Mouse (Mus musculus) neural tube, embryonic 13.5 days (tissue): ENCODE data around the gene Kat6b. TPM values are rescaled to one million over a fixed set of nuclear protein-coding genes. Genes with fewer than 3 reads are reported as not detected.
"Not testable (repeated sequence)": the region's sequence is repeated elsewhere in the genome, so short reads cannot be mapped to it uniquely, and the experiment has no call there.

Source experiments
- ATAC-seq: fragments of 200-750 bp; cut with Nextera tagmentation; 2 replicates; pipeline ENCODE4 v1.8.0; 2017; ENCODE audit warnings: low read depth, mild to moderate bottlenecking, moderate TSS enrichment, moderate library complexity
- H3K27ac ChIP-seq: fragments of 300-500 bp; sonication (generic); replicated peaks from 2 replicates; pipeline ENCODE4 v1.5.1; 2015; ENCODE audit warnings: moderate library complexity, mild to moderate bottlenecking, inconsistent platforms
- H3K27me3 ChIP-seq: fragments of 300-500 bp; sonication (generic); 2 replicates; pipeline ENCODE4 v1.6.1; 2015; ENCODE audit warnings: mild to moderate bottlenecking, inconsistent platforms
- H3K36me3 ChIP-seq: fragments of 300-500 bp; sonication (generic); 2 replicates; pipeline ENCODE4 v1.6.1; 2015; ENCODE audit warnings: mild to moderate bottlenecking, inconsistent platforms
- H3K4me1 ChIP-seq: fragments of 300-500 bp; sonication (generic); replicated peaks from 2 replicates; pipeline ENCODE4 v1.6.1; 2015; ENCODE audit warnings: inconsistent platforms
- H3K4me2 ChIP-seq: fragments of 300-500 bp; sonication (generic); 2 replicates; pipeline ENCODE4 v1.6.1; 2015; ENCODE audit warnings: inconsistent platforms, mild to moderate bottlenecking, moderate library complexity
- H3K4me3 ChIP-seq: fragments of 300-500 bp; sonication (generic); 2 replicates; pipeline ENCODE4 v1.5.1; 2015; ENCODE audit warnings: mild to moderate bottlenecking, inconsistent platforms
- H3K9ac ChIP-seq: fragments of 300-500 bp; sonication (generic); 2 replicates; pipeline ENCODE4 v1.6.1; 2015; ENCODE audit warnings: moderate library complexity, mild to moderate bottlenecking, inconsistent platforms
- H3K9me3 ChIP-seq: fragments of 300-500 bp; sonication (generic); 2 replicates; pipeline ENCODE4 v1.6.1; 2016; ENCODE audit warnings: inconsistent platforms
- WGBS: fragments of 180-500 bp; shearing (Covaris S2); methylation state at CpG from one replicate; pipeline ENCODE4 v1.1.7; 2015; 5-methylcytosine and 5-hydroxymethylcytosine counted together
- polyA plus RNA-seq: library from polyadenylated mRNA; unstranded; fragments of >200 nt; fragmentation: Nextera tagmentation; extraction: Ambion mirVana; gene quantifications from 2 replicates; pipeline ENCODE4 v1.2.1, GENCODE M21; 2015

Kat6b gene
- polyA plus RNA-seq, 1 experiment from 2014 or later, result 19.6 TPM

- Histone ChIP-seq H3K4me2 (no peak overlapping the region), H3K27me3 (no peaks in the 10 kb centered on the region)
- peak; percentile 62 for ATAC-seq
Observed at GRCm38 (mm10) chr14:21669633-21670421, 188.6 kb downstream of the Kat6b start.

GRCm38 (mm10) chr14:21670422-21671006 is 189.3 kb downstream of the Kat6b start:
- H3K27ac ChIP-seq, H3K4me3 ChIP-seq, H3K9ac ChIP-seq, ATAC-seq, H3K4me2 ChIP-seq, H3K27me3 ChIP-seq, H3K9me3 ChIP-seq: not testable (repeated sequence)
- Histone ChIP-seq H3K36me3 (peaks cover 45% of the 10 kb centered on the region), H3K4me1 (peaks cover 12% of the 10 kb centered on the region)
- WGBS, result 89% methylated on average over 15 of the region's 15 CpGs

More at GRCm38 (mm10) chr14:21669633-21670421, 188.6 kb downstream of the Kat6b start:
- H3K4me3 ChIP-seq, result no peak overlapping the region
- WGBS, result 71% methylated on average over 11 of the region's 11 CpGs
- peaks cover 52% of the 10 kb centered on the region for H3K36me3 ChIP-seq
- H3K9ac ChIP-seq, result no peak overlapping the region
- no peak overlapping the region; the same call in 1 of the 2 replicates for H3K27ac ChIP-seq
- no peaks in the 10 kb centered on the region for H3K9me3 ChIP-seq
- peaks cover 12% of the 10 kb centered on the region for H3K4me1 ChIP-seq

- H3K27me3 ChIP-seq, result no peaks in the 10 kb centered on the region
- WGBS, result 37% methylated on average over 4 of the region's 4 CpGs
Observed at GRCm38 (mm10) chr14:21673100-21673499, 191.9 kb downstream of the Kat6b start.

GRCm38 (mm10) chr14:21674471-21674870 is 193.2 kb downstream of the Kat6b start:
- peaks cover 14% of the 10 kb centered on the region for H3K4me1 ChIP-seq
- no peak overlapping the region for H3K4me2 ChIP-seq
- H3K9me3 ChIP-seq, result no peaks in the 10 kb centered on the region
- H3K4me3 ChIP-seq, result no peak overlapping the region
- H3K9ac ChIP-seq, result no peak overlapping the region
- WGBS, result 68% methylated on average over 5 of the region's 5 CpGs
- H3K36me3 ChIP-seq, result peaks cover 13% of the 10 kb centered on the region
- no peaks in the 10 kb centered on the region for H3K27me3 ChIP-seq
- no peak overlapping the region for H3K27ac ChIP-seq
- ATAC-seq, result no peak

More at GRCm38 (mm10) chr14:21673100-21673499, 191.9 kb downstream of the Kat6b start:
- peaks cover 12% of the 10 kb centered on the region for H3K4me1 ChIP-seq
- no peaks in the 10 kb centered on the region for H3K9me3 ChIP-seq
- H3K36me3 ChIP-seq, result peaks cover 25% of the 10 kb centered on the region
- ATAC-seq, result no peak
- H3K4me3 ChIP-seq, result no peak overlapping the region
- 0 out of 2 replicates have a peak overlapping the region, but pooled peaks have one; percentile 38 for H3K27ac ChIP-seq
- H3K9ac ChIP-seq, result no peak overlapping the region
- no peak overlapping the region for H3K4me2 ChIP-seq

GRCm38 (mm10) chr14:21676223-21676622 is 195.0 kb downstream of the Kat6b start:
- H3K9ac ChIP-seq, result no peak overlapping the region
- 83% methylated on average over 2 of the region's 2 CpGs for WGBS
- ATAC-seq, result no peak
- no peaks in the 10 kb centered on the region for H3K9me3 ChIP-seq
- H3K36me3 ChIP-seq, result no peaks in the 10 kb centered on the region
- H3K4me2 ChIP-seq, result no peak overlapping the region
- H3K27ac ChIP-seq, result no peak overlapping the region
- peaks cover 19% of the 10 kb centered on the region for H3K4me1 ChIP-seq
- no peak overlapping the region for H3K4me3 ChIP-seq
- no peaks in the 10 kb centered on the region for H3K27me3 ChIP-seq

- Histone ChIP-seq H3K27me3 (no peaks in the 10 kb centered on the region), H3K9ac (no peak overlapping the region), H3K4me2 (no peak overlapping the region), H3K4me1 (peaks cover 24% of the 10 kb centered on the region), H3K9me3 (no peaks in the 10 kb centered on the region), H3K27ac (no peak overlapping the region), H3K36me3 (no peaks in the 10 kb centered on the region), H3K4me3 (no peak overlapping the region)
- 44% methylated on average over 7 of the region's 7 CpGs for WGBS
- ATAC-seq, result no peak
Observed at GRCm38 (mm10) chr14:21678509-21679285, 197.5 kb downstream of the Kat6b start.

- ATAC-seq, result no peak
- Histone ChIP-seq H3K4me2 (no peak overlapping the region), H3K4me1 (peaks cover 28% of the 10 kb centered on the region), H3K9ac (no peak overlapping the region), H3K27me3 (no peaks in the 10 kb centered on the region), H3K9me3 (no peaks in the 10 kb centered on the region), H3K36me3 (no peaks in the 10 kb centered on the region), H3K27ac (peak overlapping the region; percentile 42), H3K4me3 (no peak overlapping the region)
- 26% methylated on average over 8 of the region's 8 CpGs for WGBS
Observed at GRCm38 (mm10) chr14:21679631-21680201, 198.5 kb downstream of the Kat6b start.

GRCm38 (mm10) chr14:21682681-21683129 is 201.5 kb downstream of the Kat6b start:
- H3K4me2 ChIP-seq, result peak overlapping the region; percentile 46
- peaks cover 8% of the 10 kb centered on the region for H3K27me3 ChIP-seq
- peak overlapping the region; percentile 10 for H3K4me3 ChIP-seq
- WGBS, result under 1% methylated on average over 9 of the region's 9 CpGs
- no peak overlapping the region for H3K9ac ChIP-seq
- H3K27ac ChIP-seq, result peak overlapping the region; percentile 49; the same call in 1 of the 2 replicates
- H3K36me3 ChIP-seq, result no peaks in the 10 kb centered on the region
- peak; percentile 60 for ATAC-seq
- H3K9me3 ChIP-seq, result no peaks in the 10 kb centered on the region
- H3K4me1 ChIP-seq, result peaks cover 37% of the 10 kb centered on the region

GRCm38 (mm10) chr14:21683834-21684233 is 202.6 kb downstream of the Kat6b start:
- peaks cover 37% of the 10 kb centered on the region for H3K4me1 ChIP-seq
- ATAC-seq, result no peak
- peaks cover 8% of the 10 kb centered on the region for H3K27me3 ChIP-seq
- H3K4me3 ChIP-seq, result no peak overlapping the region
- no peak overlapping the region for H3K9ac ChIP-seq
- H3K9me3 ChIP-seq, result no peaks in the 10 kb centered on the region
- WGBS, result 87% methylated on average over 4 of the region's 4 CpGs
- no peak overlapping the region for H3K4me2 ChIP-seq
- H3K36me3 ChIP-seq, result no peaks in the 10 kb centered on the region
- no peak overlapping the region for H3K27ac ChIP-seq

- H3K27me3 ChIP-seq, result peaks cover 8% of the 10 kb centered on the region
- peaks cover 26% of the 10 kb centered on the region for H3K4me1 ChIP-seq
- 88% methylated on average over 10 of the region's 10 CpGs for WGBS
- no peak overlapping the region for H3K27ac ChIP-seq
- H3K36me3 ChIP-seq, result no peaks in the 10 kb centered on the region
- H3K9me3 ChIP-seq, result no peaks in the 10 kb centered on the region
- H3K4me3 ChIP-seq, result no peak overlapping the region
- H3K4me2 ChIP-seq, result no peak overlapping the region
- ATAC-seq, result no peak
- no peak overlapping the region for H3K9ac ChIP-seq
Observed at GRCm38 (mm10) chr14:21685411-21686146, 204.3 kb downstream of the Kat6b start.
